Comparison of ENCODE assay signal across 8 mouse cellular contexts in genomic region chr5:136084891-136085651, GRCm38 (mm10). TPM values are rescaled to one million over a fixed set of nuclear protein-coding genes. Genes with fewer than 3 reads are reported as not detected.
DNase-seq lines count a peak whose midpoint lies in the region; ATAC-seq and TF ChIP-seq lines count a peak whose summit lies in the region.

No protein-coding gene starts in this region.

- H3K27me3 ChIP-seq in heart, embryonic 13.5 days (replicated peaks): peaks cover 61% of the 10 kb centered on the region
- peaks cover 45% of the 10 kb centered on the region for H3K27me3 ChIP-seq in forebrain, embryonic 10.5 days (ENCODE audit: poor library complexity, severe bottlenecking)
- no peaks in the 10 kb centered on the region for H3K27me3 ChIP-seq in kidney, adult 2 months (replicated peaks; ENCODE audit: control insufficient read depth, insufficient read depth, low read length)
- peaks cover 23% of the 10 kb centered on the region for H3K27me3 ChIP-seq in midbrain, embryonic 12.5 days
- no peaks in the 10 kb centered on the region for H3K27me3 ChIP-seq in thymus, adult 2 months (ENCODE audit: control insufficient read depth, insufficient read depth, low read length)

- H3K4me1 ChIP-seq in heart, embryonic 13.5 days: peaks cover 12% of the 10 kb centered on the region
- no peaks in the 10 kb centered on the region for H3K4me1 ChIP-seq in bone marrow, adult 2 months (ENCODE audit: control insufficient read depth, insufficient read depth, low read length)
- H3K4me1 ChIP-seq in forebrain, embryonic 10.5 days: peaks cover 42% of the 10 kb centered on the region
- H3K4me1 ChIP-seq in kidney, adult 2 months (ENCODE audit: control insufficient read depth, insufficient read depth, low read length): no peaks in the 10 kb centered on the region
- H3K4me1 ChIP-seq in midbrain, embryonic 12.5 days: peaks cover 18% of the 10 kb centered on the region
- H3K4me1 ChIP-seq in thymus, adult 2 months (replicated peaks; ENCODE audit: control insufficient read depth, insufficient read depth, low read length): peaks cover 37% of the 10 kb centered on the region

- no peak overlapping the region for H3K27ac ChIP-seq in heart, embryonic 13.5 days (replicated peaks)
- peak overlapping the region; percentile 53 for H3K27ac ChIP-seq in bone marrow, adult 2 months (ENCODE audit: control insufficient read depth, insufficient read depth, low read depth, low read length, poor library complexity)
- peak overlapping the region; percentile 56 for H3K27ac ChIP-seq in forebrain, embryonic 10.5 days
- no peak overlapping the region; the same call in 1 of the 2 replicates for H3K27ac ChIP-seq in kidney, adult 2 months (ENCODE audit: insufficient read depth, low read depth, low read length)
- H3K27ac ChIP-seq in midbrain, embryonic 12.5 days (replicated peaks): peak overlapping the region; percentile 52
- H3K27ac ChIP-seq in thymus, adult 2 months (ENCODE audit: control insufficient read depth, insufficient read depth, low read length): no peak overlapping the region

- TF ChIP-seq POLR2A in bone marrow, adult 2 months (IDR thresholded peaks at IDR 0.05; ENCODE audit: borderline replicate concordance, control insufficient read depth, low read depth, low read length): no peak
- no peak for TF ChIP-seq POLR2A in kidney, adult 2 months (IDR thresholded peaks at IDR 0.05; ENCODE audit: low read depth, low read length)
- TF ChIP-seq POLR2A in thymus, adult 2 months (IDR thresholded peaks at IDR 0.05; ENCODE audit: control insufficient read depth, extremely low read depth, insufficient read depth, low read length, poor library complexity): no peak

- H3K36me3 ChIP-seq in heart, embryonic 13.5 days: no peaks in the 10 kb centered on the region
- H3K36me3 ChIP-seq in forebrain, embryonic 10.5 days (replicated peaks): no peaks in the 10 kb centered on the region
- H3K36me3 ChIP-seq in kidney, adult 2 months (ENCODE audit: control insufficient read depth, insufficient read depth, low read length): no peaks in the 10 kb centered on the region
- H3K36me3 ChIP-seq in midbrain, embryonic 12.5 days: no peaks in the 10 kb centered on the region
- no peaks in the 10 kb centered on the region for H3K36me3 ChIP-seq in thymus, adult 2 months (ENCODE audit: control insufficient read depth, insufficient read depth, low read length)

- TF ChIP-seq CTCF in bone marrow, adult 2 months (IDR thresholded peaks at IDR 0.05; ENCODE audit: control insufficient read depth, insufficient read depth, low read length): no peak
- TF ChIP-seq CTCF in kidney, adult 2 months (conservative IDR thresholded peaks at IDR 0.05; ENCODE audit: insufficient read depth, insufficient read length, low read depth, low read length): no peak
- no peak for TF ChIP-seq CTCF in thymus, adult 2 months (IDR thresholded peaks at IDR 0.05; ENCODE audit: borderline replicate concordance, control insufficient read depth, extremely low read depth, insufficient read depth, low read length, poor library complexity)

- 16% methylated on average over 20 of the region's 21 CpGs for WGBS in heart, embryonic 13.5 days
- 13% methylated on average over 21 of the region's 21 CpGs for WGBS in bone marrow, adult 2 months
- WGBS in forebrain, embryonic 10.5 days: 5% methylated on average over 21 of the region's 21 CpGs
- WGBS in kidney, adult 2 months: 24% methylated on average over 21 of the region's 21 CpGs
- WGBS in midbrain, embryonic 12.5 days: 2% methylated on average over 19 of the region's 21 CpGs
- WGBS in thymus, adult 2 months: 7% methylated on average over 21 of the region's 21 CpGs

- DNase-seq in heart, postnatal 4 days: no peak
- peak; percentile 44 for DNase-seq in forebrain, embryonic 10.5 days (ENCODE audit: extremely low spot score, low spot score)
- peak; percentile 26 for DNase-seq in kidney, adult 2 months
- peak; percentile 52 for DNase-seq in thymus, adult 2 months
- no peak for DNase-seq in adipocyte (ENCODE audit: low spot score)

- peak overlapping the region; percentile 79; the same call in 1 of the 2 replicates for H3K9ac ChIP-seq in heart, embryonic 13.5 days
- H3K9ac ChIP-seq in midbrain, embryonic 12.5 days (replicated peaks): peak overlapping the region; percentile 64; the same call in 1 of the 2 replicates

- no peaks in the 10 kb centered on the region for H3K9me3 ChIP-seq in heart, embryonic 13.5 days
- H3K9me3 ChIP-seq in forebrain, embryonic 10.5 days: no peaks in the 10 kb centered on the region
- H3K9me3 ChIP-seq in midbrain, embryonic 12.5 days: no peaks in the 10 kb centered on the region

- H3K4me2 ChIP-seq in heart, embryonic 13.5 days: peak overlapping the region; percentile 93
- peak overlapping the region; percentile 90 for H3K4me2 ChIP-seq in midbrain, embryonic 12.5 days (replicated peaks)

- ATAC-seq in heart, embryonic 13.5 days (ENCODE audit: extremely low read depth, insufficient number of reproducible peaks, low FRiP score, low TSS enrichment): no peak
- peak; percentile 57 for ATAC-seq in midbrain, embryonic 12.5 days (ENCODE audit: low FRiP score, low read depth)

- peak overlapping the region; percentile 60 for H3K4me3 ChIP-seq in heart, embryonic 13.5 days
- peak overlapping the region; percentile 74 for H3K4me3 ChIP-seq in bone marrow, adult 2 months (replicated peaks; ENCODE audit: control insufficient read depth, low read depth, low read length)
- H3K4me3 ChIP-seq in forebrain, embryonic 10.5 days: peak overlapping the region; percentile 56
- peak overlapping the region; percentile 67 for H3K4me3 ChIP-seq in kidney, adult 2 months (ENCODE audit: insufficient read depth, low read depth, low read length)
- peak overlapping the region; percentile 58 for H3K4me3 ChIP-seq in midbrain, embryonic 12.5 days
- H3K4me3 ChIP-seq in thymus, adult 2 months (ENCODE audit: control insufficient read depth, insufficient read depth, low read length): peak overlapping the region; percentile 56

RNA-seq across cellular contexts. Expression of gene Rasa4, which starts 1.4 kb away (rescaled TPM):
- 1.6 TPM in 2 replicates for polyA plus RNA-seq in heart, embryonic 13.5 days (2015; fragmentation: Nextera tagmentation; extraction: Ambion mirVana)
- 1 to 10 TPM; 2.1 to 2.4 TPM for total RNA-seq in heart, postnatal 4 days (2021)
- 16.7 and 31.3 TPM in 2 replicates for polyA plus RNA-seq in bone marrow, adult 2 months (2011; ENCODE audit: insufficient read depth, insufficient read length, low replicate concordance, missing spikeins)
- polyA plus RNA-seq in forebrain, embryonic 10.5 days (2016; fragmentation: Nextera tagmentation; extraction: Ambion mirVana): 3.8 and 5.1 TPM in 2 replicates
- polyA plus RNA-seq in kidney, adult 2 months (2012; rRNA removed): 7.6 and 9.1 TPM in 2 replicates
- 13.5 and 14.5 TPM in 2 replicates for polyA plus RNA-seq in midbrain, embryonic 12.5 days (2016; fragmentation: Nextera tagmentation; extraction: Ambion mirVana)
- 30.9 and 37.5 TPM in 2 replicates for polyA plus RNA-seq in thymus, adult 2 months (2012; rRNA removed)

RNA-seq across cellular contexts. Expression of gene Upk3bl, which starts 30.8 kb away (rescaled TPM):
- polyA plus RNA-seq in heart, embryonic 13.5 days (2015; fragmentation: Nextera tagmentation; extraction: Ambion mirVana): 0.13 and 0.43 TPM in 2 replicates
- total RNA-seq in heart, postnatal 4 days (2021): not detected
- polyA plus RNA-seq in bone marrow, adult 2 months (2011; ENCODE audit: insufficient read depth, insufficient read length, low replicate concordance, missing spikeins): not detected in 2 replicates
- 1.5 and 1.7 TPM in 2 replicates for polyA plus RNA-seq in forebrain, embryonic 10.5 days (2016; fragmentation: Nextera tagmentation; extraction: Ambion mirVana)
- polyA plus RNA-seq in kidney, adult 2 months (2012; rRNA removed): 0.52 and 0.96 TPM in 2 replicates
- polyA plus RNA-seq in midbrain, embryonic 12.5 days (2016; fragmentation: Nextera tagmentation; extraction: Ambion mirVana): 1.2 and 2.3 TPM in 2 replicates
- polyA plus RNA-seq in thymus, adult 2 months (2012; rRNA removed): 0.64 and 1.3 TPM in 2 replicates

RNA-seq across cellular contexts. Expression of gene Polr2j, which starts 31.4 kb away (rescaled TPM):
- polyA plus RNA-seq in heart, embryonic 13.5 days (2015; fragmentation: Nextera tagmentation; extraction: Ambion mirVana): 139 and 175 TPM in 2 replicates
- 10 to 100 TPM; 63.4 to 67.3 TPM for total RNA-seq in heart, postnatal 4 days (2021)
- 54.8 and 82.1 TPM in 2 replicates for polyA plus RNA-seq in bone marrow, adult 2 months (2011; ENCODE audit: insufficient read depth, insufficient read length, low replicate concordance, missing spikeins)
- polyA plus RNA-seq in forebrain, embryonic 10.5 days (2016; fragmentation: Nextera tagmentation; extraction: Ambion mirVana): 299 and 302 TPM in 2 replicates
- polyA plus RNA-seq in kidney, adult 2 months (2012; rRNA removed): 88.9 and 103 TPM in 2 replicates
- 224 and 227 TPM in 2 replicates for polyA plus RNA-seq in midbrain, embryonic 12.5 days (2016; fragmentation: Nextera tagmentation; extraction: Ambion mirVana)
- 81.9 and 89.4 TPM in 2 replicates for polyA plus RNA-seq in thymus, adult 2 months (2012; rRNA removed)

RNA-seq across cellular contexts. Expression of gene Upk3b, which starts 46.8 kb away (rescaled TPM):
- 41.2 and 54.6 TPM in 2 replicates for polyA plus RNA-seq in heart, embryonic 13.5 days (2015; fragmentation: Nextera tagmentation; extraction: Ambion mirVana)
- 10 to 100 TPM; 25.8 to 30.7 TPM for total RNA-seq in heart, postnatal 4 days (2021)
- polyA plus RNA-seq in bone marrow, adult 2 months (2011; ENCODE audit: insufficient read depth, insufficient read length, low replicate concordance, missing spikeins): not detected in 2 replicates
- 0.09 TPM in 1 of 2 replicates, not detected in the other for polyA plus RNA-seq in forebrain, embryonic 10.5 days (2016; fragmentation: Nextera tagmentation; extraction: Ambion mirVana)
- 7.7 and 8.1 TPM in 2 replicates for polyA plus RNA-seq in kidney, adult 2 months (2012; rRNA removed)
- 0.06 and 0.12 TPM in 2 replicates for polyA plus RNA-seq in midbrain, embryonic 12.5 days (2016; fragmentation: Nextera tagmentation; extraction: Ambion mirVana)
- 6.1 and 16.1 TPM in 2 replicates for polyA plus RNA-seq in thymus, adult 2 months (2012; rRNA removed)

RNA-seq across cellular contexts. Expression of gene Lrwd1, which starts 50.8 kb away (rescaled TPM):
- polyA plus RNA-seq in heart, embryonic 13.5 days (2015; fragmentation: Nextera tagmentation; extraction: Ambion mirVana): 18.1 and 19.6 TPM in 2 replicates
- 1 to 10 TPM; 7.9 to 9.5 TPM for total RNA-seq in heart, postnatal 4 days (2021)
- 41.9 and 61.5 TPM in 2 replicates for polyA plus RNA-seq in bone marrow, adult 2 months (2011; ENCODE audit: insufficient read depth, insufficient read length, low replicate concordance, missing spikeins)
- polyA plus RNA-seq in forebrain, embryonic 10.5 days (2016; fragmentation: Nextera tagmentation; extraction: Ambion mirVana): 64.3 and 64.8 TPM in 2 replicates
- 18.4 and 19.9 TPM in 2 replicates for polyA plus RNA-seq in kidney, adult 2 months (2012; rRNA removed)
- 40.0 and 41.4 TPM in 2 replicates for polyA plus RNA-seq in midbrain, embryonic 12.5 days (2016; fragmentation: Nextera tagmentation; extraction: Ambion mirVana)
- 136 and 138 TPM in 2 replicates for polyA plus RNA-seq in thymus, adult 2 months (2012; rRNA removed)

Comparison
In these comparisons a context has a peak if more than half of its experiments do, and no peak if none do; other contexts are left out.
1. H3K27ac ChIP-seq: peak in bone marrow, adult 2 months (single experiment), forebrain, embryonic 10.5 days (single experiment) and midbrain, embryonic 12.5 days (single experiment); none in heart, embryonic 13.5 days (single experiment), kidney, adult 2 months (single experiment) and thymus, adult 2 months (single experiment).
2. DNase-seq: peak in forebrain, embryonic 10.5 days (single experiment), kidney, adult 2 months (single experiment) and thymus, adult 2 months (single experiment); none in heart, postnatal 4 days (single experiment) and adipocyte (single experiment).
3. Peak in every context shown above with its lines, with median percentiles within 50 percentile points of each other: H3K4me3 ChIP-seq.